Mouse (Mus musculus): ENCODE measurements around the gene Lsm7. TPM values are rescaled to one million over a fixed set of nuclear protein-coding genes. Genes with fewer than 3 reads are reported as not detected.

Lsm7 gene
- polyA plus RNA-seq, 1 experiment from 2014 or later = 326 TPM

GRCm38 (mm10) chr10:80896581-80897485, 41.8 kb upstream of the Lsm7 start:
- Histone ChIP-seq H3K4me3 (0 out of 2 replicates have a peak overlapping the region, but pooled peaks have one; percentile 12), H3K27ac (replicated peaks) (no peak overlapping the region), H3K9me3 (replicated peaks) (peaks cover 10% of the 10 kb centered on the region; the same call in 1 of the 2 replicates), H3K36me3 (peaks cover 31% of the 10 kb centered on the region), H3K4me1 (peaks cover 36% of the 10 kb centered on the region), H3K27me3 (ENCODE audit: low read depth, poor library complexity, severe bottlenecking) (no peaks in the 10 kb centered on the region)
- no peak for DNase-seq (ENCODE audit: low spot score)
- WGBS = 75% methylated on average over 24 of the region's 24 CpGs

- WGBS = 77% methylated on average over 6 of the region's 6 CpGs
- no peak overlapping the region for H3K27ac ChIP-seq (replicated peaks)
- DNase-seq (ENCODE audit: low spot score) = no peak
- H3K4me3 ChIP-seq = no peak overlapping the region
- H3K36me3 ChIP-seq = peaks cover 26% of the 10 kb centered on the region
- H3K4me1 ChIP-seq = peaks cover 31% of the 10 kb centered on the region
- peaks cover 11% of the 10 kb centered on the region; the same call in 1 of the 2 replicates for H3K9me3 ChIP-seq (replicated peaks)
- H3K27me3 ChIP-seq (ENCODE audit: low read depth, poor library complexity, severe bottlenecking) = no peaks in the 10 kb centered on the region
Observed at GRCm38 (mm10) chr10:80895697-80896096, 40.7 kb upstream of the Lsm7 start.

DNA sequence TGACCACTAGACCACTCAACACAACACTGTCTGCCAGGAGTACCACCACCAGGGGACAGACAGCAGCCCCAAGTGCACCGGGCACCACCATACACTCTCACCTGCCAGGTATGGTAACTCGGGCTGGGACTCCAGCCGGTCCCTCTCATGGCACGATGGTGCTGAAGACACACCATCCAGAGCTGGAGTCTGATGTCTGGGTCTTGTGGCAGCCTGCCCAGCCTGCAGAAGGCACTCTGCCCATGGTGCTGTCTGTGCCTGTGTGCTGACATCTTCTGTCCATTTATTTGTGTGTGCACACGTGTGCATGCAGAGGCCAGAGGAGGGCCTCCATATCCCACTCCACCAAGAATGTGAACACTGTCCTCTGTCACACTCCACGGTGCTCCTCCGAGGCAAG, 40.1 kb upstream of the Lsm7 start:
- H3K4me1 ChIP-seq = peaks cover 32% of the 10 kb centered on the region
- WGBS = 90% methylated on average over 7 of the region's 7 CpGs
- peaks cover 2% of the 10 kb centered on the region; the same call in 1 of the 2 replicates for H3K27me3 ChIP-seq (ENCODE audit: low read depth, poor library complexity, severe bottlenecking)
- peaks cover 11% of the 10 kb centered on the region; the same call in 1 of the 2 replicates for H3K9me3 ChIP-seq (replicated peaks)
- H3K36me3 ChIP-seq = peaks cover 26% of the 10 kb centered on the region
- no peak overlapping the region for H3K27ac ChIP-seq (replicated peaks)
- no peak for DNase-seq (ENCODE audit: low spot score)
- no peak overlapping the region for H3K4me3 ChIP-seq

DNA sequence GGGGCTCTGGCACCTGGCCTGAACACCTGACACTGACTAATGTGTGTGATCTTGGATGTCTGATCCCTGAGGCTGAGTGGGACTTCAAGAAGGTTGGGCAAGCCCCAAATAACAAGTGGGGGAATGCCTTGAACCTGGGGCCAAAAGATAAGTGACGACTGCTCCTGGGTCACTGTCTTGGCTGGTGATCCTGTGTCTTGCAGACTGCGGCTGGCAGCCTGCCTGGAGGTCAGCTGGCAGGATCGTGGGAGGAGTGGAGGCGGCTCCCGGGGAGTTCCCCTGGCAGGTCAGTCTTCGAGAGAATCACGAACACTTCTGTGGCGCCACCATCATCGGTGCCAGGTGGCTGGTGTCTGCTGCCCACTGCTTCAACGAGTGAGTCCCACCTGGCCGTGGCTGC, 32.2 kb upstream of the Lsm7 start:
- H3K9me3 ChIP-seq (replicated peaks) = peaks cover 5% of the 10 kb centered on the region; the same call in 1 of the 2 replicates
- 81% methylated on average over 11 of the region's 11 CpGs for WGBS
- no peaks in the 10 kb centered on the region for H3K36me3 ChIP-seq
- no peak overlapping the region for H3K27ac ChIP-seq (replicated peaks)
- 0 out of 2 replicates have a peak, but pooled peaks cover 5% of the 10 kb centered on the region for H3K4me1 ChIP-seq
- peaks cover 23% of the 10 kb centered on the region for H3K27me3 ChIP-seq (ENCODE audit: low read depth, poor library complexity, severe bottlenecking)
- no peak overlapping the region for H3K4me3 ChIP-seq
- DNase-seq (ENCODE audit: low spot score) = no peak

DNA sequence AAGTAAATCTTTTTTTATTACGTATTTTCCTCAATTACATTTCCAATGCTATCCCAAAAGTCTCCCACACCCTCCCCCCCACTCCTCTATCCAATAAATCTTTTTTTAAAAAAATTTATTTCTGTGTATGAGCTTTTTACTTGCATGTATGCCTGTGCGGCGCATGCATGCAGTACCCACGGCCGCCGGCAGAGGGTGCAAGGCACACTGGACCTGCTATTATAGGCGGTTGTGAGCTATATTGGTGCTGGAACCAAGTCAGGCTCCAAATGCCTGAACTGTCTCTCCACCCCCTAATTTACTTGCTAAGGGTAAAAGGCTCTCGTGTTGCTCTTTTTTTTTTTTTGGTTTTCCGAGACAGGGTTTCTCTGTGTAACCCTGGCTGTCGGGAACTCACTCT, 26.3 kb upstream of the Lsm7 start:
- peaks cover 5% of the 10 kb centered on the region; the same call in 1 of the 2 replicates for H3K27me3 ChIP-seq (ENCODE audit: low read depth, poor library complexity, severe bottlenecking)
- DNase-seq (ENCODE audit: low spot score) = peak; percentile 76
- 22% methylated on average over 10 of the region's 10 CpGs for WGBS
- no peaks in the 10 kb centered on the region for H3K36me3 ChIP-seq
- H3K4me1 ChIP-seq = peaks cover 8% of the 10 kb centered on the region; the same call in 1 of the 2 replicates
- H3K27ac ChIP-seq (replicated peaks) = no peak overlapping the region
- no peak overlapping the region for H3K4me3 ChIP-seq
- no peaks in the 10 kb centered on the region for H3K9me3 ChIP-seq (replicated peaks)

GRCm38 (mm10) chr10:80880901-80881300, 25.9 kb upstream of the Lsm7 start:
- Histone ChIP-seq H3K4me3 (no peak overlapping the region), H3K27ac (replicated peaks) (no peak overlapping the region), H3K4me1 (peaks cover 11% of the 10 kb centered on the region; the same call in 1 of the 2 replicates), H3K36me3 (no peaks in the 10 kb centered on the region), H3K27me3 (ENCODE audit: low read depth, poor library complexity, severe bottlenecking) (peaks cover 5% of the 10 kb centered on the region; the same call in 1 of the 2 replicates), H3K9me3 (replicated peaks) (no peaks in the 10 kb centered on the region)
- DNase-seq (ENCODE audit: low spot score) = no peak
- 76% methylated on average over 2 of the region's 2 CpGs for WGBS

DNA sequence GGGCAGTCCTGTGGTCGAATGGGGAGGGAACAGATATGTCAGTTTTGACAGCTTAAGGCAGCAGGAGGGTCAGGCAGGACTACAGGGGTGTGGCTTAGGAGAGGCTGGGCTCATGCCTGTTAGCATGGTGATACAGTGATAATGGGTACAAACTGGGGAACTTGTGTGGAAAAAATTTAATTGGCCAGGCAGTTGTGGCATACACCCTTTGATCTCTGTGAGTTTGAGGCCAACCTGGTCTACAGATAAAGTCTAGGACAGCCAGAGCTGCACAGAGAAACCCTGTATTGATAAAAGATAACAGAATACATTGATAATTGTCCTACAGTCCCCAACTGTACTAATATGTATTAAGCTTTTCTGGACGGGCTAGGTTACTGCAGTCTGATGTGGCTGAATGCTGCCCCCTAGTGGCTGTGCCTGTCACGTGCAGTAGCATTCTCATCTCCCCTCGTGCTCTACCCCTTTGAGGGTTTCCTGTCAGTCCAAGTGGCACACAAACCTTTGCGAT, 25.2 kb upstream of the Lsm7 start:
- H3K36me3 ChIP-seq = no peaks in the 10 kb centered on the region
- peaks cover 5% of the 10 kb centered on the region; the same call in 1 of the 2 replicates for H3K27me3 ChIP-seq (ENCODE audit: low read depth, poor library complexity, severe bottlenecking)
- WGBS = 27% methylated on average over 5 of the region's 5 CpGs
- no peaks in the 10 kb centered on the region for H3K9me3 ChIP-seq (replicated peaks)
- peak; percentile 71 for DNase-seq (ENCODE audit: low spot score)
- no peak overlapping the region for H3K4me3 ChIP-seq
- no peak overlapping the region for H3K27ac ChIP-seq (replicated peaks)
- peaks cover 11% of the 10 kb centered on the region; the same call in 1 of the 2 replicates for H3K4me1 ChIP-seq

- DNase-seq (ENCODE audit: low spot score) = no peak
- Histone ChIP-seq H3K36me3 (no peaks in the 10 kb centered on the region), H3K4me1 (peaks cover 23% of the 10 kb centered on the region; the same call in 1 of the 2 replicates), H3K4me3 (no peak overlapping the region), H3K27me3 (ENCODE audit: low read depth, poor library complexity, severe bottlenecking) (peaks cover 10% of the 10 kb centered on the region), H3K27ac (replicated peaks) (no peak overlapping the region; the same call in 1 of the 2 replicates), H3K9me3 (replicated peaks) (no peaks in the 10 kb centered on the region)
- 35% methylated on average over 3 of the region's 3 CpGs for WGBS
Observed at GRCm38 (mm10) chr10:80876594-80876993, 21.6 kb upstream of the Lsm7 start.

DNA sequence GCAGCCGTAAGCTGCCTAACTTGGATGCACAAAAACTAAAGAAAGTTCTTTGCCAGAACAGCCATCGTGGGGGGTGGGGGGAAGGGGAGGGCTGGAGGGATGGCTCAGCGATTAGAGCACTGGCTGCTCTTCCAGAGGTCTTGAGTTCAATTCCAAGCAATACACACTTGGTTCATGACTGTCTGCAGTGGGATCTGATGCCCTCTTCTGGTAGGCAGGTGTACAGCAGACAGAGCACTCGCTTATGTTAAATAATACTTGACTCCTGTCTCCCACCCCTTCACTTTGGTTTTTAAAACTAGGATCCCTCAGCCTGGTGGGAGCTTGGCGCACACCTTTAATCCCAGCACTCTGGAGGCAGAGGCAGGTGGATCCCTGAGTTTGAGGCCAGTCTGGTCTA, 21.0 kb upstream of the Lsm7 start:
- H3K27ac ChIP-seq (replicated peaks) = no peak overlapping the region
- peak; percentile 58 for DNase-seq (ENCODE audit: low spot score)
- peaks cover 10% of the 10 kb centered on the region for H3K27me3 ChIP-seq (ENCODE audit: low read depth, poor library complexity, severe bottlenecking)
- H3K36me3 ChIP-seq = no peaks in the 10 kb centered on the region
- peaks cover 23% of the 10 kb centered on the region; the same call in 1 of the 2 replicates for H3K4me1 ChIP-seq
- 28% methylated on average over 5 of the region's 5 CpGs for WGBS
- peak overlapping the region; percentile 20; the same call in 1 of the 2 replicates for H3K4me3 ChIP-seq
- no peaks in the 10 kb centered on the region for H3K9me3 ChIP-seq (replicated peaks)

DNA sequence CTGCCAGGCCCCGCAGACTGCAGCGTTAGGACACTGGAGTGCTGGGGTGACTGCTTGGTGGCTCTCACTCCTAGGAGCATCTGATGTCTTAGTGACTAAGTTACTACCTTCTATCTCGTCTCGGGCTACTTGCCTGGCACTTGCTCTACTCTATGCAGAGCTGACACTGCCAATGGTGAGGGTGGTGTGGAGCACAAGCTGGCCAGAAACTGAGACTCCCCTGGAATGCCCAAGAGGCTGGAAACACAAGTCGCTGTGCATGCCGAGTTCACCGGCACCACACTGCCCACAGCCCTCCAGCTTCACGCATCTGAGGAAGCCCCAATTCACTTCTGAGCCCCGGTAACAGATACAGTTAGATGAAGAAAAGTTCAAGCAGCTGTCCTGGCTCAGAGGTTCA, 19.0 kb upstream of the Lsm7 start:
- WGBS = 83% methylated on average over 9 of the region's 9 CpGs

GRCm38 (mm10) chr10:80871581-80871980, 16.6 kb upstream of the Lsm7 start, which contains the start of gene Tmprss9:
Tmprss9 (plus strand) TSS chr10:80871848.
- H3K36me3 ChIP-seq = peaks cover 18% of the 10 kb centered on the region
- 35% methylated on average over 9 of the region's 9 CpGs for WGBS
- H3K4me1 ChIP-seq = peaks cover 18% of the 10 kb centered on the region; the same call in 1 of the 2 replicates
- peaks cover 5% of the 10 kb centered on the region; the same call in 1 of the 2 replicates for H3K27me3 ChIP-seq (ENCODE audit: low read depth, poor library complexity, severe bottlenecking)
- H3K4me3 ChIP-seq = no peak within 1 kb of the TSS
- H3K9me3 ChIP-seq (replicated peaks) = no peaks in the 10 kb centered on the region
- no peak within 1 kb of the TSS; the same call in 1 of the 2 replicates for H3K27ac ChIP-seq (replicated peaks)
- no peak for DNase-seq (ENCODE audit: low spot score)

More for the DNA sequence above, 19.0 kb upstream of the Lsm7 start:
- Histone ChIP-seq H3K4me3 (no peak overlapping the region), H3K27ac (replicated peaks) (no peak overlapping the region), H3K4me1 (peaks cover 23% of the 10 kb centered on the region; the same call in 1 of the 2 replicates), H3K9me3 (replicated peaks) (no peaks in the 10 kb centered on the region), H3K27me3 (ENCODE audit: low read depth, poor library complexity, severe bottlenecking) (peaks cover 10% of the 10 kb centered on the region; the same call in 1 of the 2 replicates), H3K36me3 (no peaks in the 10 kb centered on the region)
- no peak for DNase-seq (ENCODE audit: low spot score)

DNA sequence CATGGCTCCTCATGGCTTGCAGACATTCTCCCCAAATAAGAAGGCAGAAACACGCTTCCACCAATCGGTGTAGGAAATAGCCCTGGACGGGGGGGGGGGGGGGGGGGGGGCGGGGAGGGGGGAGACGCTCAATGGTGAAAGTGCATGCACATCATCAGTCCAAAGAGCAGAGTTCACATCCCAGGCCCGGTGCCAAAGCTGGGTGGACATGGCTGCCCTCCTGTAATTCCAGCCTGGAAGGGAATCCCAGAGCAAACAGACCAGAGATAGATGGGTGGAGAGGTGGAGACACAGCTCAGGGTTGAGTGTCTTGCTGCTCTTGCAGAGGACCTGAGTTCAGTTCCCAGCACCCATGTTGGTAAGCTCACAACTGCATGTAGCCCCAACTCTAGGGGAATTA, 16.0 kb upstream of the Lsm7 start:
- no peak for DNase-seq (ENCODE audit: low spot score)
- Histone ChIP-seq H3K27ac (replicated peaks) (no peak overlapping the region), H3K9me3 (replicated peaks) (no peaks in the 10 kb centered on the region), H3K4me1 (peaks cover 13% of the 10 kb centered on the region; the same call in 1 of the 2 replicates), H3K4me3 (no peak overlapping the region), H3K36me3 (peaks cover 24% of the 10 kb centered on the region), H3K27me3 (ENCODE audit: low read depth, poor library complexity, severe bottlenecking) (peaks cover 5% of the 10 kb centered on the region; the same call in 1 of the 2 replicates)
- 83% methylated on average over 3 of the region's 6 CpGs for WGBS

All from midbrain, embryonic 10.5 days (tissue).